In the genomic region with DNA sequence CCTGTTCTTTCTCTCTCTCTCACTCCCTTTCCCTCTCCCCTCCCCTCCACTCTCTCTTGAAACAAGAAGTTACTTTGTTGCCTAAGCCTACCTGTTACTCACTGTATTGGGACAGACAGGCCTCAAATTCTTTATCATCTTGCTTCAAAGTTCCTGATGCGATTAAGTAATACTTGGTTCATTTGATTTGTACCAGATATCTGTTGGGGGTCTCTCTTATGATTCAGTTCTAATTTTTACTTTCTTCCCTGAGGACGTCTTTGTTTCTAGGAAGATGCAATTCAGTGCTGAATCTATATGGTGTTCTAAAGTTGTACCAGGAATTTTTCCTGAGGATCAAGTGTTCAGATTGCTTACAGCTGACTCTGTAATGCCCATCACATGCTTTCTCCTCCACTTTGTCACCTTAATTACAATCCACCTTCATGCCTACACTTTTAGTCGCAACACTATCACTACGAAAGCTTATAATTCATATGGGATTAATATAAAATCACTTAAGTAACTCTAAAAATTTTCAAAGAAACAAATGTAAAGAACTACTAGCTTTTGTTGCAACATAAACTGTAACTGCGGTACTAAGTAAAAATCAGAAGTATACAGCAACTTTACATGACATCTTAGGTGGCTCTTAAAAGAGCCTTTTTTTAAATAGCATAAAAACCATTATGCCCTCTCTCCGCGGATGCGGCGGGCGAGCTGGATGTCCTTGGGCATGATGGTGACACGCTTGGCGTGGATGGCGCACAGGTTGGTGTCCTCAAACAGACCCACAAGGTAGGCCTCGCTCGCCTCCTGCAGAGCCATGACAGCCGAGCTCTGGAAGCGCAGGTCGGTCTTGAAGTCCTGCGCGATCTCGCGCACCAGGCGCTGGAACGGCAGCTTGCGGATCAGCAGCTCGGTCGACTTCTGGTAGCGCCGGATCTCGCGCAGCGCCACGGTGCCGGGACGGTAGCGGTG, we compare ENCODE assay signal across 8 mouse cellular contexts. TPM values are rescaled to one million over a fixed set of nuclear protein-coding genes. Genes with fewer than 3 reads are reported as not detected.
A peak's percentile ranks its signal among the peaks of the same experiment; 100 is the strongest.
DNase-seq lines count a peak whose midpoint lies in the region; ATAC-seq and TF ChIP-seq lines count a peak whose summit lies in the region.

No protein-coding gene starts in this region.

- H3K4me2 ChIP-seq in intestine, embryonic 14.5 days (ENCODE audit: low read length) = peak overlapping the region; percentile 92
- H3K4me2 ChIP-seq in neural tube, embryonic 13.5 days = peak overlapping the region; percentile 71

- H3K36me3 ChIP-seq in intestine, embryonic 14.5 days (ENCODE audit: control insufficient read depth, insufficient read depth, low read length) = no peaks in the 10 kb centered on the region
- H3K36me3 ChIP-seq in neural tube, embryonic 13.5 days = no peaks in the 10 kb centered on the region

- TF ChIP-seq CTCF in layer of hippocampus, adult 2 months (conservative IDR thresholded peaks at IDR 0.05) = no peak

- H3K4me3 ChIP-seq in layer of hippocampus, adult 2 months = peak overlapping the region; percentile 59; the same call in 1 of the 2 replicates
- H3K4me3 ChIP-seq in intestine, embryonic 14.5 days (ENCODE audit: low read depth, low read length) = peak overlapping the region; percentile 44
- peak overlapping the region; percentile 41 for H3K4me3 ChIP-seq in neural tube, embryonic 13.5 days

- H3K4me1 ChIP-seq in intestine, embryonic 14.5 days (replicated peaks; ENCODE audit: control insufficient read depth, insufficient read depth, low read length) = peaks cover 23% of the 10 kb centered on the region
- H3K4me1 ChIP-seq in neural tube, embryonic 13.5 days (replicated peaks) = peaks cover 33% of the 10 kb centered on the region

- no peak for ATAC-seq in intestine, embryonic 14.5 days (replicated peaks; ENCODE audit: low FRiP score, low TSS enrichment, low read depth)
- ATAC-seq in neural tube, embryonic 13.5 days (ENCODE audit: low read depth) = no peak

- H3K27ac ChIP-seq in layer of hippocampus, adult 2 months = no peak overlapping the region
- H3K27ac ChIP-seq in intestine, embryonic 14.5 days (ENCODE audit: low read depth) = peak overlapping the region; percentile 100
- 0 out of 2 replicates have a peak overlapping the region, but pooled peaks have one; percentile 9 for H3K27ac ChIP-seq in neural tube, embryonic 13.5 days (replicated peaks)

- no peaks in the 10 kb centered on the region for H3K9me3 ChIP-seq in intestine, embryonic 14.5 days (ENCODE audit: control insufficient read depth, low read length)
- no peaks in the 10 kb centered on the region for H3K9me3 ChIP-seq in neural tube, embryonic 13.5 days

- DNase-seq in layer of hippocampus, adult 2 months (ENCODE audit: low spot score in 2 of 2) = no peak
- no peak for DNase-seq in layer of hippocampus, postnatal 14 days (ENCODE audit: low spot score in 2 of 2)
- DNase-seq in embryo, embryonic 11 days = peak; percentile 47
- no peak for DNase-seq in intestine, embryonic 14.5 days (ENCODE audit: low spot score)
- DNase-seq in urinary bladder, adult 18-20 months (ENCODE audit: low spot score in 2 of 2) = no peak
- no peak for DNase-seq in kidney, adult 11 months
- no peak for DNase-seq in left cerebral cortex, adult 8-10 months (ENCODE audit: low spot score in 2 of 2)

- H3K9ac ChIP-seq in intestine, embryonic 14.5 days (ENCODE audit: low read length) = peak overlapping the region; percentile 67
- peak overlapping the region; percentile 52; the same call in 1 of the 2 replicates for H3K9ac ChIP-seq in neural tube, embryonic 13.5 days

- 4% methylated on average over 13 of the region's 36 CpGs for WGBS in intestine, embryonic 14.5 days
- WGBS in neural tube, embryonic 13.5 days = 1% methylated on average over 16 of the region's 36 CpGs

- H3K27me3 ChIP-seq in intestine, embryonic 14.5 days (replicated peaks; ENCODE audit: control insufficient read depth, insufficient read depth, low read length) = no peaks in the 10 kb centered on the region
- H3K27me3 ChIP-seq in neural tube, embryonic 13.5 days = no peaks in the 10 kb centered on the region

RNA-seq across cellular contexts. Expression of a gene that starts 0.7 kb away (rescaled TPM):
- 1 to 10 TPM; 3.6 to 5.9 TPM for total RNA-seq in layer of hippocampus, adult 2 months (2021)
- total RNA-seq in layer of hippocampus, postnatal 14 days (2021) = 10 to 100 TPM; 11.9 to 12.2 TPM
- polyA plus RNA-seq in intestine, embryonic 14.5 days (2014; fragmentation: Nextera tagmentation; extraction: Ambion mirVana) = 6.9 and 7.9 TPM in 2 replicates
- 1.5 and 2.7 TPM in 2 replicates for polyA plus RNA-seq in neural tube, embryonic 13.5 days (2015; fragmentation: Nextera tagmentation; extraction: Ambion mirVana)
- 1 to 10 TPM; 1.1 to 3.3 (median 2.8) TPM for total RNA-seq in left cerebral cortex, adult 8-10 months (2022)

RNA-seq across cellular contexts. Expression of a gene that starts 1.8 kb away (rescaled TPM):
- total RNA-seq in layer of hippocampus, adult 2 months (2021) = 10 to 100 TPM; 23.0 to 24.7 TPM
- total RNA-seq in layer of hippocampus, postnatal 14 days (2021) = 10 to 100 TPM; 19.6 to 29.4 TPM
- 2.5 and 5.0 TPM in 2 replicates for polyA plus RNA-seq in intestine, embryonic 14.5 days (2014; fragmentation: Nextera tagmentation; extraction: Ambion mirVana)
- polyA plus RNA-seq in neural tube, embryonic 13.5 days (2015; fragmentation: Nextera tagmentation; extraction: Ambion mirVana) = not detected in 2 replicates
- 10 to 100 TPM; 12.3 to 18.8 (median 16.3) TPM for total RNA-seq in left cerebral cortex, adult 8-10 months (2022)

RNA-seq across cellular contexts. Expression of a gene that starts 6.1 kb away (rescaled TPM):
- 10 to 100 TPM; 59.1 to 68.1 TPM for total RNA-seq in layer of hippocampus, adult 2 months (2021)
- total RNA-seq in layer of hippocampus, postnatal 14 days (2021) = 10 to 100 TPM; 64.6 to 74.5 TPM
- polyA plus RNA-seq in intestine, embryonic 14.5 days (2014; fragmentation: Nextera tagmentation; extraction: Ambion mirVana) = 24.4 and 30.8 TPM in 2 replicates
- polyA plus RNA-seq in neural tube, embryonic 13.5 days (2015; fragmentation: Nextera tagmentation; extraction: Ambion mirVana) = 12.5 and 13.1 TPM in 2 replicates
- 10 to 100 TPM; 69.7 to 80.4 (median 72.8) TPM for total RNA-seq in left cerebral cortex, adult 8-10 months (2022)

RNA-seq across cellular contexts. Expression of a gene that starts 6.2 kb away (rescaled TPM):
- total RNA-seq in layer of hippocampus, adult 2 months (2021) = 10 to 100 TPM; 24.4 to 27.3 TPM
- total RNA-seq in layer of hippocampus, postnatal 14 days (2021) = 10 to 100 TPM; 27.5 to 46.6 TPM
- polyA plus RNA-seq in intestine, embryonic 14.5 days (2014; fragmentation: Nextera tagmentation; extraction: Ambion mirVana) = 49.6 and 49.8 TPM in 2 replicates
- polyA plus RNA-seq in neural tube, embryonic 13.5 days (2015; fragmentation: Nextera tagmentation; extraction: Ambion mirVana) = 5.1 and 9.7 TPM in 2 replicates
- total RNA-seq in left cerebral cortex, adult 8-10 months (2022) = 10 to 100 TPM; 18.4 to 30.4 (median 21.0) TPM

RNA-seq across cellular contexts. Expression of a gene that starts 7.4 kb away (rescaled TPM):
- 10 to 100 TPM; 13.6 to 15.0 TPM for total RNA-seq in layer of hippocampus, adult 2 months (2021)
- total RNA-seq in layer of hippocampus, postnatal 14 days (2021) = 10 to 100 TPM; 26.7 to 45.4 TPM
- polyA plus RNA-seq in intestine, embryonic 14.5 days (2014; fragmentation: Nextera tagmentation; extraction: Ambion mirVana) = 13.9 and 15.5 TPM in 2 replicates
- polyA plus RNA-seq in neural tube, embryonic 13.5 days (2015; fragmentation: Nextera tagmentation; extraction: Ambion mirVana) = 0.96 and 2.3 TPM in 2 replicates
- 10 to 100 TPM in 1 of 4 experiments, 1 to 10 TPM in 3; 5.3 to 12.2 (median 8.1) TPM for total RNA-seq in left cerebral cortex, adult 8-10 months (2022)
